Mouse (Mus musculus) midbrain, embryonic 15.5 days (tissue): Measurements from ENCODE around the gene Cd7. TPM values are rescaled to one million over a fixed set of nuclear protein-coding genes. Genes with fewer than 3 reads are reported as not detected.
"Not testable (repeated sequence)": the region's sequence is repeated elsewhere in the genome, so short reads cannot be mapped to it uniquely, and the experiment has no call there.

ENCODE experiments used
- ATAC-seq: fragments of 200-750 bp; cut with Nextera tagmentation; replicated peaks from 2 replicates; pipeline ENCODE4 v1.8.0; 2017; ENCODE audit warnings: moderate TSS enrichment
- H3K27ac ChIP-seq: fragments of 300-500 bp; sonication (generic); 2 replicates; pipeline ENCODE4 v1.5.1; 2015; ENCODE audit warnings: mild to moderate bottlenecking, inconsistent platforms
- H3K27me3 ChIP-seq: fragments of 300-500 bp; sonication (generic); replicated peaks from 2 replicates; pipeline ENCODE4 v1.6.1; 2015; ENCODE audit warnings: inconsistent platforms
- H3K36me3 ChIP-seq: fragments of 300-500 bp; sonication (generic); replicated peaks from 2 replicates; pipeline ENCODE4 v1.6.1; 2015; ENCODE audit warnings: inconsistent platforms
- H3K4me1 ChIP-seq: fragments of 300-500 bp; sonication (generic); 2 replicates; pipeline ENCODE4 v1.6.1; 2015; ENCODE audit warnings: inconsistent platforms
- H3K4me2 ChIP-seq: fragments of 300-500 bp; sonication (generic); 2 replicates; pipeline ENCODE4 v1.6.1; 2015; ENCODE audit warnings: inconsistent platforms, mild to moderate bottlenecking, moderate library complexity
- H3K4me3 ChIP-seq: fragments of 300-500 bp; sonication (generic); 2 replicates; pipeline ENCODE4 v1.5.1; 2015; ENCODE audit warnings: mild to moderate bottlenecking, inconsistent platforms
- H3K9ac ChIP-seq: fragments of 300-500 bp; sonication (generic); 2 replicates; pipeline ENCODE4 v1.6.1; 2015; ENCODE audit warnings: mild to moderate bottlenecking, inconsistent platforms
- H3K9me3 ChIP-seq: fragments of 300-500 bp; sonication (generic); 2 replicates; pipeline ENCODE4 v1.6.1; 2016; ENCODE audit warnings: inconsistent platforms
- WGBS: fragments of 180-500 bp; shearing (Covaris S2); methylation state at CpG from one replicate; pipeline ENCODE4 v1.1.7; 2015; ENCODE audit warnings: mixed read lengths; 5-methylcytosine and 5-hydroxymethylcytosine counted together
- polyA plus RNA-seq: library from polyadenylated mRNA; unstranded; fragments of >200 nt; fragmentation: Nextera tagmentation; extraction: Ambion mirVana; gene quantifications from 2 replicates; pipeline ENCODE4 v1.2.1, GENCODE M21; 2015

Cd7 gene
- polyA plus RNA-seq, 1 experiment from 2014 or later = not detected

DNA sequence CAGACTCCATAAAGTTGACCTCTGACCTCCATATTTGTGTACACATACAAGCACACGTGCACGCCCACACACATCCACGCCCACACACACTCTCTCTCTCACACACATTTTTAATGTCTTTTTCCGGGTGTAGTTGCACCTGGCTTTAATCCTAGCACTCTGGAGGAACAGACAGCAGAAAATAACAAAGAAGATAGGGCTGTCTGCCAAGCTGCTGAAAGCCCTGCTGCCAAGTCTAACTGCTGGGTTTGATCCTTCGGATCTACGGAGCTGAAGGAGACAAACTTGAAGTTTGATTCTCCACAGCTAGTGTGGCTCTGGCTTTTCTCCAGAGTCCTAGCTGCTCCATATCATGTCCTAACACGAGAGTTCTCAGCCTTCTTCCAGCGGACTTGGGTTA, 22.4 kb upstream of the Cd7 start:
- H3K27me3 ChIP-seq = no peaks in the 10 kb centered on the region
- no peaks in the 10 kb centered on the region for H3K4me1 ChIP-seq
- H3K36me3 ChIP-seq = no peaks in the 10 kb centered on the region
- no peak overlapping the region for H3K4me2 ChIP-seq
- ATAC-seq = no peak
- H3K9me3 ChIP-seq = no peaks in the 10 kb centered on the region
- H3K27ac ChIP-seq = no peak overlapping the region
- 74% methylated on average over 8 of the region's 8 CpGs for WGBS
- H3K9ac ChIP-seq = no peak overlapping the region
- H3K4me3 ChIP-seq = no peak overlapping the region

GRCm38 (mm10) chr11:121060401-121061067, 21.3 kb upstream of the Cd7 start:
- ATAC-seq, H3K36me3 ChIP-seq, H3K9me3 ChIP-seq, H3K27ac ChIP-seq, H3K9ac ChIP-seq, H3K4me3 ChIP-seq, H3K4me2 ChIP-seq, H3K4me1 ChIP-seq, H3K27me3 ChIP-seq: not testable (repeated sequence)
- WGBS = 90% methylated on average over 6 of the region's 6 CpGs

- Histone ChIP-seq H3K9ac (no peak overlapping the region), H3K9me3 (no peaks in the 10 kb centered on the region), H3K36me3 (no peaks in the 10 kb centered on the region), H3K4me2 (no peak overlapping the region), H3K4me3 (no peak overlapping the region), H3K4me1 (no peaks in the 10 kb centered on the region), H3K27ac (no peak overlapping the region), H3K27me3 (no peaks in the 10 kb centered on the region)
- 89% methylated on average over 4 of the region's 4 CpGs for WGBS
- ATAC-seq = no peak
These were observed 20.3 kb upstream of the Cd7 start for GRCm38 (mm10) chr11:121059471-121059870.

- Histone ChIP-seq H3K4me1 (no peaks in the 10 kb centered on the region), H3K4me2 (no peak overlapping the region), H3K9me3 (no peaks in the 10 kb centered on the region), H3K27me3 (no peaks in the 10 kb centered on the region), H3K27ac (no peak overlapping the region), H3K9ac (no peak overlapping the region), H3K4me3 (no peak overlapping the region), H3K36me3 (no peaks in the 10 kb centered on the region)
- no peak for ATAC-seq
- WGBS = 92% methylated on average over 4 of the region's 4 CpGs
These were observed 19.7 kb upstream of the Cd7 start for GRCm38 (mm10) chr11:121058956-121059355.

DNA sequence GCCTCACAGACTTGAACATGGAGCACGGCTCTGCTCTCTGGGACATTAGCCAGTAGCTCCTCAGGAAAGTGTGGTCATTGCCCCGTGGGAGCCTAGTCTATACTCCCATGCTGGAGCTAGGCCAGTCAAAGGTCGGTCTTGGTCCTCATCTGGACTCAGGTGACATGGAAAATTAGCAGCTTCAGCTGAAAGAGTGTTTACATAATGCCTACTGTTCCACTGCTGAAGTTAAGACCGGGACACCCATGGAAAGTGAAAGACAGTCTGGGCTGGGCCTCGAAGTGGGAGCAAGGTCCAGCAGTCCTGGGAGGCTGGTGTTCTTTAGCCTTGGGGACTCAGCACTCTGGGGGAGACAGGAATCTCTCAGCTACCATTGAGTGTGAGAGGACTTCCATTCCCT, 18.9 kb upstream of the Cd7 start:
- Histone ChIP-seq H3K27ac (no peak overlapping the region), H3K9me3 (no peaks in the 10 kb centered on the region), H3K4me2 (no peak overlapping the region), H3K4me3 (no peak overlapping the region), H3K36me3 (no peaks in the 10 kb centered on the region), H3K27me3 (no peaks in the 10 kb centered on the region), H3K4me1 (no peaks in the 10 kb centered on the region), H3K9ac (no peak overlapping the region)
- ATAC-seq = no peak
- 78% methylated on average over 5 of the region's 5 CpGs for WGBS

GRCm38 (mm10) chr11:121056536-121057236, 17.5 kb upstream of the Cd7 start:
- no peak for ATAC-seq
- Histone ChIP-seq H3K4me3 (no peak overlapping the region), H3K9ac (no peak overlapping the region), H3K36me3 (no peaks in the 10 kb centered on the region), H3K9me3 (no peaks in the 10 kb centered on the region), H3K4me1 (no peaks in the 10 kb centered on the region), H3K27me3 (no peaks in the 10 kb centered on the region), H3K27ac (no peak overlapping the region), H3K4me2 (no peak overlapping the region)
- 83% methylated on average over 7 of the region's 7 CpGs for WGBS

GRCm38 (mm10) chr11:121053536-121053935, 14.3 kb upstream of the Cd7 start:
- H3K27me3 ChIP-seq = no peaks in the 10 kb centered on the region
- H3K9me3 ChIP-seq = no peaks in the 10 kb centered on the region
- no peak overlapping the region for H3K4me2 ChIP-seq
- no peak overlapping the region for H3K9ac ChIP-seq
- WGBS = 15% methylated on average over 8 of the region's 8 CpGs
- no peaks in the 10 kb centered on the region for H3K36me3 ChIP-seq
- H3K4me1 ChIP-seq = no peaks in the 10 kb centered on the region
- ATAC-seq = no peak
- no peak overlapping the region for H3K4me3 ChIP-seq
- H3K27ac ChIP-seq = no peak overlapping the region

DNA sequence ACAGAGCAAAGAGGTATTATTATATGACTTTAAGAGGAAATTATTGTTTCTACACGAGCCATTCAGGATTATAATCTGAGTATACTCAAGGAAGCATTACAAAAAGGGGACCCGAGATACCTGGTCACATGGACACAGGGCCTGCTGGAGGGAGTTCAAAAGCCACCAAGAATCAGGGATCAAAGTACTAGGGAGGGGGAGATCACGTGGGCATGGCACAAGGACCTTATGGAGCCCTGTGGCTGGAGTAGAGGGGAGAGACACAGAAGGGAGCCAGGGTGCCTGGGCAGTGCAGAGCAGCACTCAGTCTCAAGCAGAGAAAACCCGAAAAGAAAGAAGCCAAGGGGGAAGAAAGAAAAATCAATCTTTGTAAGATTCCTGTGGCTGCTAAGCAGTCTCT, 13.2 kb upstream of the Cd7 start:
- no peaks in the 10 kb centered on the region for H3K9me3 ChIP-seq
- H3K36me3 ChIP-seq = no peaks in the 10 kb centered on the region
- no peaks in the 10 kb centered on the region for H3K27me3 ChIP-seq
- H3K9ac ChIP-seq = no peak overlapping the region
- H3K4me2 ChIP-seq = no peak overlapping the region
- H3K4me3 ChIP-seq = no peak overlapping the region
- ATAC-seq = no peak
- no peaks in the 10 kb centered on the region for H3K4me1 ChIP-seq
- H3K27ac ChIP-seq = no peak overlapping the region
- 68% methylated on average over 4 of the region's 4 CpGs for WGBS

- WGBS = 63% methylated on average over 1 of the region's 1 CpGs
- H3K9ac ChIP-seq = no peak overlapping the region
- H3K4me2 ChIP-seq = no peak overlapping the region
- ATAC-seq = no peak
- no peaks in the 10 kb centered on the region for H3K27me3 ChIP-seq
- H3K4me1 ChIP-seq = no peaks in the 10 kb centered on the region
- H3K4me3 ChIP-seq = no peak overlapping the region
- no peaks in the 10 kb centered on the region for H3K9me3 ChIP-seq
- no peaks in the 10 kb centered on the region for H3K36me3 ChIP-seq
- no peak overlapping the region for H3K27ac ChIP-seq
These were observed 12.6 kb upstream of the Cd7 start for GRCm38 (mm10) chr11:121051793-121052192.

DNA sequence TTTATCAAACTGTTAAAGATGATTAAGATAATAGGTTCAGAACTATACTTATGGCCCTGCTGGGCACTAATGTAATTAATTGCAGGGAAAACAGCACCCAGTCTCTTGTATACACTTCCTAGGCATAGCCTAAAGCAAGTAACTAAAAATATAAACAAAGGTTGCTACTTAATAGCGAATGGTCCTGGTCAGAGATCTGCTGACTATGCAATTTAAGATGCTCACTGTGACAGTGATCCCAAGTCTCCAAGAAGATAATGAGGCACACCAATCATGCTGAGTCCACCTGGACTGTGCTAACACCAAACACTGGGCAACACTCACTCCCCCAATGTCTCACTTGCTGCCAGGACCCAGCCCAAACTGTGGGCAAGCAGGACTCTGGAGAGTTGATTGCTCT, 10.6 kb upstream of the Cd7 start:
- WGBS = 78% methylated on average over 1 of the region's 1 CpGs
- ATAC-seq = no peak

GRCm38 (mm10) chr11:121047826-121048399, 8.7 kb upstream of the Cd7 start:
- Histone ChIP-seq H3K9me3 (no peaks in the 10 kb centered on the region), H3K27me3 (no peaks in the 10 kb centered on the region), H3K9ac (no peak overlapping the region), H3K36me3 (no peaks in the 10 kb centered on the region), H3K4me1 (no peaks in the 10 kb centered on the region), H3K4me3 (no peak overlapping the region), H3K4me2 (no peak overlapping the region), H3K27ac (no peak overlapping the region)
- 73% methylated on average over 2 of the region's 2 CpGs for WGBS
- ATAC-seq = no peak

More for the DNA sequence above, 10.6 kb upstream of the Cd7 start:
- Histone ChIP-seq H3K4me1 (no peaks in the 10 kb centered on the region), H3K27ac (no peak overlapping the region), H3K4me3 (no peak overlapping the region), H3K36me3 (no peaks in the 10 kb centered on the region), H3K9me3 (no peaks in the 10 kb centered on the region), H3K9ac (no peak overlapping the region), H3K4me2 (no peak overlapping the region), H3K27me3 (no peaks in the 10 kb centered on the region)

DNA sequence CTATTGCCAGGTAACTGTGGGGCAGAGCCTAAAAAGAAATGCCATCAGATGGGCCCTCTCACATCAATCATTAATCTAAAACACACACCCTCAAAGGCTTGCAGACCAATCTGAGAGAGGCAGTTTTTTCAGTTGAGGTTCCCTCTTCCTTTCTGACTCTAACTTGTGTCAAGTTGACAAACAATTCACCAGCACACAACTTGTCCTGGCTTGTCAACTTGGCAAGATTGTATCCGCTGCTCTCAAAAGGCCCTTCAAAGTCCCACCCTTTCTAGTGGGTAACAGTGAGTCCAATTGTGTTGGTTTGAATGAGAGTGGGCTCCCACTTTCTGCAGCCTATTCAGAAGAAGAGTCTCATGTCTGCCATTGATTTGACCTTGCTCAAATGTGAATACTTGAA, 6.1 kb upstream of the Cd7 start:
- no peaks in the 10 kb centered on the region for H3K9me3 ChIP-seq
- H3K9ac ChIP-seq = no peak overlapping the region
- no peak overlapping the region for H3K4me3 ChIP-seq
- 50% methylated on average over 1 of the region's 1 CpGs for WGBS
- no peaks in the 10 kb centered on the region for H3K4me1 ChIP-seq
- no peak for ATAC-seq
- H3K36me3 ChIP-seq = no peaks in the 10 kb centered on the region
- no peaks in the 10 kb centered on the region for H3K27me3 ChIP-seq
- H3K4me2 ChIP-seq = no peak overlapping the region
- H3K27ac ChIP-seq = no peak overlapping the region

- not testable (repeated sequence) for H3K9me3 ChIP-seq, H3K27me3 ChIP-seq
- 58% methylated on average over 1 of the region's 1 CpGs for WGBS
These were observed 3.8 kb upstream of the Cd7 start for GRCm38 (mm10) chr11:121043025-121043424.

More at GRCm38 (mm10) chr11:121043025-121043424, 3.8 kb upstream of the Cd7 start:
- ATAC-seq, H3K4me1 ChIP-seq, H3K4me3 ChIP-seq, H3K36me3 ChIP-seq, H3K27ac ChIP-seq, H3K4me2 ChIP-seq, H3K9ac ChIP-seq: not testable (repeated sequence)
